In genomic region chr10:86836784-86837183, GRCm38 (mm10) we compare ENCODE assay signal across 16 mouse cellular contexts.
"Had no signal": no experiment of that assay in that cellular context is flagged by ENCODE, and none has a peak within 500 bp of the region (broad histone marks: within the 10 kb centered on the region; RNA-seq: fewer than 3 reads in every experiment).

No protein-coding gene starts in this region.

- H3K27me3 ChIP-seq: neural tube, embryonic 15.5 days had no signal

- H3K4me2 ChIP-seq: liver, embryonic 11.5 days; liver, embryonic 15.5 days; neural tube, embryonic 15.5 days had no signal

- DNase-seq: kidney, adult 2 months; kidney, postnatal 36 days; layer of hippocampus, adult 9-11 months; midbrain, embryonic 14.5 days; right cerebral cortex, adult 18-20 months; right cerebral cortex, postnatal 25 days; thymus, adult 18-20 months; thymus, postnatal 14 days had no signal

- H3K4me1 ChIP-seq: liver, embryonic 15.5 days; midbrain, embryonic 10.5 days; neural tube, embryonic 15.5 days had no signal

- H3K9me3 ChIP-seq: limb, embryonic 10.5 days; liver, embryonic 15.5 days; midbrain, embryonic 10.5 days; neural tube, embryonic 15.5 days had no signal

- H3K4me3 ChIP-seq: left cerebral cortex, adult 2 months; limb, embryonic 10.5 days; liver, embryonic 15.5 days; midbrain, embryonic 10.5 days; myocyte; neural tube, embryonic 15.5 days had no signal

- H3K9ac ChIP-seq: liver, embryonic 15.5 days; neural tube, embryonic 15.5 days had no signal

- H3K36me3 ChIP-seq: limb, embryonic 10.5 days; liver, embryonic 15.5 days; midbrain, embryonic 10.5 days had no signal

- H3K27ac ChIP-seq: left cerebral cortex, adult 2 months; limb, embryonic 10.5 days; liver, embryonic 15.5 days; midbrain, embryonic 10.5 days; neural tube, embryonic 15.5 days; stomach, postnatal 0 days had no signal
